Mouse (Mus musculus) midbrain, embryonic 13.5 days (tissue): ENCODE results near the gene Camta1. TPM values are rescaled to one million over a fixed set of nuclear protein-coding genes. Genes with fewer than 3 reads are reported as not detected.

Experiments used
- ATAC-seq: fragments of 200-750 bp; cut with Nextera tagmentation; 2 replicates; pipeline ENCODE4 v1.8.0; 2017; ENCODE audit warnings: mild to moderate bottlenecking, moderate TSS enrichment, moderate library complexity
- H3K27ac ChIP-seq: fragments of 300-500 bp; sonication (generic); 2 replicates; pipeline ENCODE4 v1.5.1; 2015; ENCODE audit warnings: inconsistent platforms, mild to moderate bottlenecking, moderate library complexity
- H3K27me3 ChIP-seq: fragments of 300-500 bp; sonication (generic); 2 replicates; pipeline ENCODE4 v1.6.1; 2015; ENCODE audit warnings: mild to moderate bottlenecking, inconsistent platforms
- H3K36me3 ChIP-seq: fragments of 300-500 bp; sonication (generic); 2 replicates; pipeline ENCODE4 v1.6.1; 2015; ENCODE audit warnings: mild to moderate bottlenecking, inconsistent platforms
- H3K4me1 ChIP-seq: fragments of 300-500 bp; sonication (generic); replicated peaks from 2 replicates; pipeline ENCODE4 v1.6.1; 2015; ENCODE audit warnings: inconsistent platforms
- H3K4me2 ChIP-seq: fragments of 300-500 bp; sonication (generic); replicated peaks from 2 replicates; pipeline ENCODE4 v1.6.1; 2015; ENCODE audit warnings: moderate library complexity, mild to moderate bottlenecking, inconsistent platforms
- H3K4me3 ChIP-seq: fragments of 300-500 bp; sonication (generic); replicated peaks from 2 replicates; pipeline ENCODE4 v1.5.1; 2015; ENCODE audit warnings: mild to moderate bottlenecking, inconsistent platforms
- H3K9ac ChIP-seq: fragments of 300-500 bp; sonication (generic); replicated peaks from 2 replicates; pipeline ENCODE4 v1.6.1; 2015; ENCODE audit warnings: mild to moderate bottlenecking, inconsistent platforms
- H3K9me3 ChIP-seq: fragments of 300-500 bp; sonication (generic); 2 replicates; pipeline ENCODE4 v1.6.1; 2016; ENCODE audit warnings: mild to moderate bottlenecking, inconsistent platforms
- whole genome bisulfite sequencing: fragments of 180-500 bp; shearing (Covaris S2); methylation state at CpG from one replicate; pipeline ENCODE4 v1.1.7; 2015; 5-methylcytosine and 5-hydroxymethylcytosine counted together
- polyA plus RNA-seq: library from polyadenylated mRNA; unstranded; fragments of >200 nt; fragmentation: Nextera tagmentation; extraction: Ambion mirVana; gene quantifications from 2 replicates; pipeline ENCODE4 v1.2.1, GENCODE M21; 2015

Gene Camta1
- polyA plus RNA-seq, 1 experiment from 2014 or later, result 163 TPM

- Histone ChIP-seq H3K27me3 (0 out of 2 replicates have a peak, but pooled peaks cover 3% of the 10 kb centered on the region), H3K4me1 (peaks cover 35% of the 10 kb centered on the region), H3K4me3 (no peak overlapping the region), H3K9me3 (0 out of 2 replicates have a peak, but pooled peaks cover 5% of the 10 kb centered on the region), H3K9ac (no peak overlapping the region), H3K36me3 (no peaks in the 10 kb centered on the region), H3K4me2 (no peak overlapping the region), H3K27ac (no peak overlapping the region)
- WGBS, result 66% methylated on average over 7 of the region's 7 CpGs
- no peak for ATAC-seq
Observed at GRCm38 (mm10) chr4:151245068-151245797, 616.4 kb downstream of the Camta1 start.

GRCm38 (mm10) chr4:151243445-151243844, 618.2 kb downstream of the Camta1 start:
- no peak overlapping the region for H3K4me3 ChIP-seq
- peaks cover 33% of the 10 kb centered on the region for H3K4me1 ChIP-seq
- H3K27ac ChIP-seq, result no peak overlapping the region
- 54% methylated on average over 9 of the region's 9 CpGs for WGBS
- H3K9ac ChIP-seq, result no peak overlapping the region
- H3K36me3 ChIP-seq, result no peaks in the 10 kb centered on the region
- 0 out of 2 replicates have a peak, but pooled peaks cover 7% of the 10 kb centered on the region for H3K9me3 ChIP-seq
- no peak for ATAC-seq
- H3K4me2 ChIP-seq, result no peak overlapping the region
- 0 out of 2 replicates have a peak, but pooled peaks cover 3% of the 10 kb centered on the region for H3K27me3 ChIP-seq

GRCm38 (mm10) chr4:151242751-151243150, 618.9 kb downstream of the Camta1 start:
- no peak overlapping the region for H3K4me3 ChIP-seq
- H3K9me3 ChIP-seq, result 0 out of 2 replicates have a peak, but pooled peaks cover 7% of the 10 kb centered on the region
- 15% methylated on average over 12 of the region's 12 CpGs for WGBS
- 0 out of 2 replicates have a peak, but pooled peaks cover 3% of the 10 kb centered on the region for H3K27me3 ChIP-seq
- 0 out of 2 replicates have a peak overlapping the region, but pooled peaks have one; percentile 11 for H3K27ac ChIP-seq
- no peak overlapping the region for H3K9ac ChIP-seq
- ATAC-seq, result no peak
- H3K4me1 ChIP-seq, result peaks cover 31% of the 10 kb centered on the region
- H3K36me3 ChIP-seq, result no peaks in the 10 kb centered on the region
- H3K4me2 ChIP-seq, result no peak overlapping the region

GRCm38 (mm10) chr4:151240465-151240864, 621.2 kb downstream of the Camta1 start:
- Histone ChIP-seq H3K4me1 (peaks cover 31% of the 10 kb centered on the region), H3K9me3 (0 out of 2 replicates have a peak, but pooled peaks cover 7% of the 10 kb centered on the region), H3K9ac (no peak overlapping the region), H3K4me3 (no peak overlapping the region), H3K36me3 (no peaks in the 10 kb centered on the region), H3K27me3 (0 out of 2 replicates have a peak, but pooled peaks cover 3% of the 10 kb centered on the region), H3K4me2 (no peak overlapping the region), H3K27ac (no peak overlapping the region)
- no peak for ATAC-seq
- WGBS, result 84% methylated on average over 5 of the region's 5 CpGs

- H3K36me3 ChIP-seq, result no peaks in the 10 kb centered on the region
- no peak for ATAC-seq
- no peak overlapping the region for H3K27ac ChIP-seq
- 0 out of 2 replicates have a peak, but pooled peaks cover 7% of the 10 kb centered on the region for H3K9me3 ChIP-seq
- H3K27me3 ChIP-seq, result no peaks in the 10 kb centered on the region
- WGBS, result 84% methylated on average over 19 of the region's 19 CpGs
- no peak overlapping the region for H3K4me2 ChIP-seq
- H3K4me3 ChIP-seq, result no peak overlapping the region
- H3K4me1 ChIP-seq, result peaks cover 22% of the 10 kb centered on the region
- H3K9ac ChIP-seq, result no peak overlapping the region
Observed at GRCm38 (mm10) chr4:151238970-151239684, 622.5 kb downstream of the Camta1 start.

GRCm38 (mm10) chr4:151237501-151237900, 624.2 kb downstream of the Camta1 start:
- Histone ChIP-seq H3K27ac (no peak overlapping the region), H3K27me3 (no peaks in the 10 kb centered on the region), H3K4me2 (no peak overlapping the region), H3K9ac (no peak overlapping the region), H3K4me3 (no peak overlapping the region), H3K36me3 (no peaks in the 10 kb centered on the region), H3K9me3 (0 out of 2 replicates have a peak, but pooled peaks cover 7% of the 10 kb centered on the region), H3K4me1 (peaks cover 9% of the 10 kb centered on the region)
- WGBS, result 73% methylated on average over 3 of the region's 3 CpGs
- ATAC-seq, result no peak

- H3K4me1 ChIP-seq, result no peaks in the 10 kb centered on the region
- H3K27ac ChIP-seq, result no peak overlapping the region
- H3K9me3 ChIP-seq, result no peaks in the 10 kb centered on the region
- 92% methylated on average over 4 of the region's 4 CpGs for WGBS
- no peak overlapping the region for H3K9ac ChIP-seq
- H3K4me2 ChIP-seq, result no peak overlapping the region
- H3K36me3 ChIP-seq, result no peaks in the 10 kb centered on the region
- H3K4me3 ChIP-seq, result no peak overlapping the region
- no peak for ATAC-seq
- no peaks in the 10 kb centered on the region for H3K27me3 ChIP-seq
Observed at GRCm38 (mm10) chr4:151234981-151235380, 626.7 kb downstream of the Camta1 start.

GRCm38 (mm10) chr4:151232028-151232427, 629.6 kb downstream of the Camta1 start:
- Histone ChIP-seq H3K9me3 (no peaks in the 10 kb centered on the region), H3K4me3 (no peak overlapping the region), H3K27ac (no peak overlapping the region), H3K4me1 (0 out of 2 replicates have a peak, but pooled peaks cover 3% of the 10 kb centered on the region), H3K27me3 (no peaks in the 10 kb centered on the region), H3K9ac (no peak overlapping the region), H3K4me2 (no peak overlapping the region), H3K36me3 (no peaks in the 10 kb centered on the region)
- no peak for ATAC-seq
- WGBS, result 81% methylated on average over 3 of the region's 3 CpGs

- WGBS, result 67% methylated on average over 6 of the region's 6 CpGs
- Histone ChIP-seq H3K4me3 (no peak overlapping the region), H3K9me3 (no peaks in the 10 kb centered on the region), H3K9ac (no peak overlapping the region), H3K36me3 (no peaks in the 10 kb centered on the region), H3K27me3 (peaks cover 4% of the 10 kb centered on the region; the same call in 1 of the 2 replicates), H3K4me1 (peaks cover 14% of the 10 kb centered on the region), H3K4me2 (no peak overlapping the region), H3K27ac (no peak overlapping the region)
- no peak for ATAC-seq
Observed at GRCm38 (mm10) chr4:151229073-151229472, 632.6 kb downstream of the Camta1 start.

GRCm38 (mm10) chr4:151226496-151226895, 635.2 kb downstream of the Camta1 start:
- ATAC-seq, result peak; percentile 29
- Histone ChIP-seq H3K4me2 (no peak overlapping the region), H3K9ac (no peak overlapping the region), H3K9me3 (no peaks in the 10 kb centered on the region), H3K27ac (no peak overlapping the region), H3K4me3 (no peak overlapping the region), H3K4me1 (peaks cover 35% of the 10 kb centered on the region), H3K27me3 (peaks cover 4% of the 10 kb centered on the region; the same call in 1 of the 2 replicates), H3K36me3 (no peaks in the 10 kb centered on the region)
- WGBS, result 31% methylated on average over 9 of the region's 9 CpGs

- Histone ChIP-seq H3K4me3 (no peak overlapping the region), H3K4me1 (peaks cover 35% of the 10 kb centered on the region), H3K9me3 (no peaks in the 10 kb centered on the region), H3K27me3 (peaks cover 4% of the 10 kb centered on the region; the same call in 1 of the 2 replicates), H3K36me3 (no peaks in the 10 kb centered on the region), H3K4me2 (no peak overlapping the region), H3K9ac (no peak overlapping the region), H3K27ac (no peak overlapping the region)
- WGBS, result 86% methylated on average over 12 of the region's 12 CpGs
- ATAC-seq, result no peak
Observed at GRCm38 (mm10) chr4:151224017-151224416, 637.7 kb downstream of the Camta1 start.
